Mouse (Mus musculus) heart, adult 11 months (tissue): Measurements from ENCODE around the gene 1700011L22Rik.

Experiments
- DNase-seq: peaks from one replicate; pipeline ENCODE4 v3.0.0; 2022

Gene 1700011L22Rik

DNA sequence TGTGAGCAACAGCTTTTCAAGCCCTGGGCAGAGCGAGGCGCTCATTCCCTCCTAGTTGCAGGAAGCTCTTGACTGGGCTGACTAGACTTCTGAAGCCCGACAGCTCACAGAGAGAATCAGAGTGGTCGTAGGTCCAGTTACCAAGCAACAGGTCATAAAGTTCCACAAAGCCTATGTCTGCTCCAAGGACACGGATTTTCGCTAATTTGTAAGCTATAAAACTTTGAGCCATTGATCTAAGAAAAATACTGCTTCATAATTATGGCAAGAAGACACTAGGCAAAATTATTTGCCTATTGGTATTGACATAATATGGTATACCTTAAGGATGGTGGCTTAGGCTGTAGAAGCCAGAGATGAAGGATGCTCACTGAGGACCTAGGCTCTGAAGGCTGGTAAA is at the start of gene 1700011L22Rik:
1700011L22Rik (minus strand) TSS at position 101 of the 400 bp plus-strand sequence.
- DNase-seq: no peak

DNA sequence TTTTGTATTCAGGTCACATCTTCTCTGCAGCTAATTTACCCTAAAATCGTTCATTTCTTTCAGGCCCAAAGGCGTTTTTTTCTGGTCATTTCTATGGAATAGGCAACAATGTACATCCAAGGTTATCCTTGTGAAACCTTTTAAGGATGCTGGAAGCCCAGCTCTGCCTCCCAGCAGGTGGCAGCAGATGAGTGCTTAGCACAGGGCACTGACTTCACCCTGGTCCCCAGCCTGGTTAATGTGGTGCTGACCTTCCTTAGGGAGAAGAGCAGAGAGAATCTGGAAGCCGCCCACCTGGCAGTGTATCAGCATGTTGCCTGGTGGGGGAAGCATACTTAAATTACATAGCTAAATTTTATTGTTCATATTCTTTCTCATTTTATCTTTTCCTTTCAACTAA is 49.4 kb upstream of the 1700011L22Rik start:
- DNase-seq: peak; percentile 94

DNA sequence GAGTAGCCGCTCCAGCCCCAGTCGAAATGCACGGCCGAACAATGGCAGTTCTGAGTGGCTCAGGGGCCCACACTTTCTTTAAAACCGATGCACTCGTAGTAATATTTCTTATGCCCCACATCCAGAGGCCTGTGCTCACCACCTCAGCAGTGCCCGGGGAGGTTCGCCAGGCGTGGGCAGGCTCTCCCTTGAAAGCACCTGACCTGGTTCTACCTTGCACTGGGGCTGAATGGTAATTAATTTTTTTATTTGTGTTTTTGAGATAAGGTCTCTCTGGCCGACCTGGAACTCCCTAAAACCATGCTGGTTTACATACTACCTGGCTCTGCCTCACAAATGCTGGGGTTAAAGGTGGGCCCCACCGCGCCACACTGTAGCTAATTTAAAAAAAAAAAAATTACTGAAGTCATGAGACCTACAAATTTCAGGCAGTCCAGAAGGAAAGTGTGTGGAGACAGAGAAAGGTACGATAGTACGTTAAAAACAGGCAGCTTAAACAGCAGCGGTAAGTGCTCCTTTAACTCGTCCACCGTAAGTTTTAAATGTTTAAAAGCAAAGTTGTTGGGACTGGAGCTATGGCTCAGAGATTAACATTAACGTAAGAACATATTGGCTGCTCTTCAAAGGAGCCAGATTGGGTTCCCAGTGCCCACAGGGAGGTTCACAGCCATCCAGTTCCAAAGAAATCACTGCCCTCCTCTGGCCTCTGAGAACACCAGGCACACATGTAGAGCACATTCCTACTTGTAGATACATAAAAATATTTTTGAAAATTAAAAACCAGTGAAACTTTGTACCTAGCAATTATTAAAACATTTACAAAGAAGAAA is 47.1 kb upstream of the 1700011L22Rik start:
- DNase-seq: no peak

DNA sequence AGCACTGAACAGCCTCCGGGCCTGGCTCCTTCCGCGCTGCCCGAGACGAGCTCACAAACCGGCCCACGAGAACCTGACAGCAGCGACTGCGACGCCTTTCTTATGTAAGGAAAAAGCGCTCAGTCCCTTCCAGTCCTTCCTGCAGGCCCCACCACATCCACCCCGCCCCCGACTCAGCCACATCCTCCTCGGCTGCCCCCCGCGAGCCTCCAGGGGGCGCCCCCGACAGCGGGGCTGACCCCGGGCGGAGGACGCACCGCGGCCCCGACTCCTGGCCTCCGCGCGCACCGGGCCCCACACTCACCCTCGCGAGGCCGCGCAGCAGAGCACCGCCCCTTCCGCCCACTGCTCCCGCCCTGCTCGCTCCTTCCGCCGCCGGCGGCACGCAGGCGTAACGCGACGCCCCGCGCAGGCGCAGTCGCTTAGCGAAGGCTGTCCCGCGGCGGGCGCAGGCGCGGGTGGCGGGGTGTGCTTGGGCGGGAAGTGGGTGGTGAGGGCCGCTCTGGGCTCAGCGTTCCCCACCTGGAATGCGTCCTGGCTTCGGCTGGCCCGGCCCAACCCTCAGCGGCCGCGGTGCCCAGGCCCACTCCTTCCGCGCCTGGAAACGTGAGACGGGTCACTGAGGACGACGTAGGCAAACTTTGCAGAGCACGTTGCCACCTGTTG is 46.4 kb upstream of the 1700011L22Rik start, which contains the start of gene Mmaa:
Mmaa (minus strand) TSS at position 328 of the 666 bp plus-strand sequence.
- peak; percentile 100 for DNase-seq

DNA sequence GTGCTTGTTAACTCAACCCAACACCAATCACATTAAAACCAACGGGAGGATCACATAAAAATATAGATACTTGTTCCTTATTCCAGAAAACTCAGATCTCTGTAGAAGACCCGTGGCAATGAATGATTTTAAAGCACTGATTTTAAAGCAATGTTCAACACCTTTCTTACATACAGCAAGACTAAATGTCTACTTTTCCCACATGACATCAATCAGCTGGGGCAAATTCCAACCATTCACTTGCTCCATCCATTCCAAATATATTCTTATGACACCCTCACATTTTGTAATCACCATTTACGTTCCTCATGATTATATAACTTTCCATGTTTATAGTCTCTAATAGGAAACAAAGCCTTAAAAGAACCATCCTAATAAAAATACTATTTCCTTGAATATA is 45.5 kb upstream of the 1700011L22Rik start:
- no peak for DNase-seq

DNA sequence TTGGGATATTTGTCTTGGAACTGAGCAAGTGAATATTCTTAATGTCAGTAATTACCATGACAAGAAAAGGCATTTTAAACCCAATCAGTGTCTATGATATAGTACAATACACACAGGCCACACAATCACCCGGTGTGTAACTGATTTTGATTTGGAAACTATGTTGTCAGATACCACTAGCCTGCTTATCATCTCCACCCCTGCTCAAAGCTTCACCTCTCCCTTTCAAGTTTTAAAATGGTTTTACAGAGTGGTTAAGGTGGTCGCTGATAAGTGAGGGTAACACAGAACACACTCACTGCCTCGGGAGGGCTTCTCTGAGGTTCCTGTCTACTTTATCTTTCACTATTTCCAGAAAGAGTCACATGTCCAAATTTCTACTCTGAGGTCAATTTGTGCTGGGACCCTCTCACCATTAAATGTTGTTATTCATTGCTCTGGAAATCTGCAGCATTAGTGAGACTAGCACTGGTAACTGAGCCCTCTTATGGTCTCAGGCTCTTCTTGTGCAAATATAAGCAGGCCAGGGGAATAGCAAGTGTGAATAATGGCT is 44.4 kb upstream of the 1700011L22Rik start:
- no peak for DNase-seq

DNA sequence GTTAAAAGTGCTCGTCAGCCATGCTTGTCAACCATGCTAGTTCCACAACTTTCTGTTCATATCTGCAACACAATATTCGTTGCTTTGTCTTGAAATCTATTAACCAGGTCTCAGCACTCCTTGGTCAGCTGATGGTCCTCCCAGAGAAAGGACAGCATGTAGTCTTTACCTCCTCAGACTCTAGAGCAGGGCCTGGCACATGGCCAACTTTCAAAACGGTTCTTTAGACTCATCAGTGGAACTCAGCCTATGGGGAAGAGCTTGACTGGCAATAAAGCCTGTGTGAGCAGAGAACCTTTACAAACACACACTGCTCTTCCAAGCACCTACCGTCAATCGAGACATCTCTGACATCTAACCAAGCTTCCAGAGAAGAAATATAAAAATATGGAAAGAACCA is 41.2 kb upstream of the 1700011L22Rik start:
- peak; percentile 90 for DNase-seq

DNA sequence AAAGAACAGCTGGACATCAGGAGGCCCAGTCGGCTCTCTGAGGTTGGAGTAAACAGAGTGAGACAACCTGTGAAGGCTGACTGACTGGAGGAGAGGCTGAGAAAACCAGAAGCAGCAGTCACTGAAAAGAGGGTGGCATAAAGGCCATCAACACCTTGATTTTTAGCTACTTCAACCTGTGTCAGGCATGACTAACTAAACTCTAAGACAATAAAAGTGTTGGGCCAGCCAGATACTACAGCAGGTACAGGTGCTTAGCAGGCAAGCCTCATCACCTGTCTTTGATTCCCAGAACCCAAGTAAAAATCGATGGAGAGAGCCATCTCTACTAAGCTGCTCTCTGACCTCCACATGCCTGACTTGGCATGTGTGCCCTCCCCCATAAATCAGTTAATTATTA is 40.3 kb upstream of the 1700011L22Rik start:
- DNase-seq: peak; percentile 59

DNA sequence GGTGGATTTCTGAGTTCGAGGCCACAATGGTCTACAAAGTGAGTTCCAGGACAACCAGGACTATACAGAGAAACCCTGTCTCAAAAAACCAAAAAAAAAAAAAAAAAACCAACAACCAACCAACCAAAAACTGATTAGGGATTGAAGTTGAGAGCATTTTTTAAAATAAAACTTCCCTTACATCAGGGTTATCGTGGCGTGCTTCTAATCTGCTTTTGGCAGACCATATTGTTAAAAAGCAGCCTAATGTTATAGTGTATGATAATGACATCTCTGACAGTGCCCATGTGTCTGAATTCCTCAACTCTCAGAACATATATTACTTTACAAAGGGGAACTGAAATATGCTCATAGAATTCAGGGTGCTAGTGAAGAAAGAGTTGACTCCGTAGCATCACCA is 39.9 kb upstream of the 1700011L22Rik start:
- DNase-seq: no peak

DNA sequence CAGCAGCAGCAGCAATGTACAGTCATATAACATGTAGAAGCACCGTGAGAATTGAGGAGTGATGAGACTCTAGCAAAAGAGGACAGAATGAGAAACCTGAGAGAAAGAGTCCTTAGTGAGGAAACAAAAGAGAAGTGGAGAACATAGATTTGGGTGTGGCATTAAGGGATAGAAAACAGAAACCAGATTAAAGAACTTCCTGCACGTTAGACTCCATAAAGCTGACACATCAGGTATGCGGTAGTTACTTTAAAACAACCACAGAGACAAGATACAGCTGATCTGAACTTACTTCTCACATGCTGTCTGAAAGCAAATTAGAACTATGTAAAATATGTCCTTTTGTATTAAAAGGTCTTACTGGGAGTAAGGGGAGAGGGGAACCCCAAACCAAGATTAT is 38.1 kb upstream of the 1700011L22Rik start:
- no peak for DNase-seq

DNA sequence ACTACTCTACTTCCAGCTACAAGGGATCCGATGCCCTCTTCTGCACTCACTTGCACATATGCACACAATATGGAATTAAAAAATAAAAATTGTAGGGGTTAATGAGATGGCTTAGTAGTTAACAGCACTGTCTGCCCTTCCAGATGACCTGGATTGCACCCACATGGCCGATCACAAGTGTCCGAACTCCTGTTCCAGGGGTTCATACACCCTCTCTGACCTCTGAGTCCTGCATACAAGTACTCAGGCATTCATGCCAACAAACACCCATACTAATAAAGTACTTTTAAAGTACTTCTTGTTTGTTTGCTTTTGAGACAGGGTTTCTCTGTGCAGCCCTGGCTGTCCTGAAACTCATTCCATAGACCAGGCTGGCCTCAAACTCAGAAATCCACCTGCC is 36.3 kb upstream of the 1700011L22Rik start:
- DNase-seq: peak; percentile 60

DNA sequence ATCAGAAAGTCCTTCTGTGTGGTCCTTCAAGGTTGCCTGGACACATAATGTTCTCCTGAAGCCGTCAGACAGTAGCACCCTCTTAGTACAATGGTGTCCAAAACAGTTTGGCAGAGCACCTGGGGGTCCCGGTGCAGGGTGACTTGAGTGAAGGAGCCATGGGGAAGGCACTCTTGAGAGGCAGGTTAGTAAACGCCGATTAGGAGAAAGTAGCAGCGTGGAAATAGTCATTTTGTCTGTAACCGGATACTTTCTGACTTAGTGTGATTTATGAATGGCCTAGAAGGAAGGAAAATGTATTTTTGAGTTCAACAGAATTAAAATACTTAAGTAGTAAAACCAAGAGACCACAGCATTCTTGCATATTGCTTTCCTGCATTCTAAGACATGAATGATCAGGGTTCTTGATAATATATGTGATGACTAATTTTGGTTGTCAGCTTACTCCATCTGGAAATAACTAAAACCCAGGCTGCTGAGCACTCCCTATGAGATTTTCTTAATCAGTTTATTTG is 33.1 kb upstream of the 1700011L22Rik start:
- no peak for DNase-seq

DNA sequence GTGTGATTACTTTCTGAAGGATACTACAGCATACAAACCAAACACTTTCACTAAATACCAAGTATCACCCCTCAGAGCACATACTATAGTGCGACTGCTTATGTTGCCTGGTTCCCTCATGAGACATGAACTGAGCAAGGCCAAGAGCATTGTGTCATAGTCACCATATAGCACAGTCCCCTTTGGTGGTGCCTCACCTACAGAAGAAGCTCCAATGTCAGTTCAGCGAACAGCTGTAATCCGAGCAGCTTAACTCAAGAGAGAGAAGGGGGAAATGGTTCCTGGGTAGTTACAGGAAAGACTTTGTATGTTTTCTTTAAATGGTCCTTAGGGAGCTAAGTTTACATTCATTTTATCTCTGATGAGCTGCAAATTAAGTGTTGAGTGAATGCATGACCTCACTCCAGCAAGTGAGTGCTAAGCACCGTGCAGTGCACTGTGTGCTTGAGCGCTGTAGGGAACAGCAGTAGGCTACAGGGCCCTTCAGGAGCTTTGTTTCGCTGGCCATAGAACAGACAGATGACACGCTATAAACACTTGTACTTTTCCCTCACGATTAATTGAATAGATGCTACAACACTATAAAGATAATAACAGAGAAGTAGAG is 29.0 kb upstream of the 1700011L22Rik start:
- DNase-seq: peak; percentile 65

DNA sequence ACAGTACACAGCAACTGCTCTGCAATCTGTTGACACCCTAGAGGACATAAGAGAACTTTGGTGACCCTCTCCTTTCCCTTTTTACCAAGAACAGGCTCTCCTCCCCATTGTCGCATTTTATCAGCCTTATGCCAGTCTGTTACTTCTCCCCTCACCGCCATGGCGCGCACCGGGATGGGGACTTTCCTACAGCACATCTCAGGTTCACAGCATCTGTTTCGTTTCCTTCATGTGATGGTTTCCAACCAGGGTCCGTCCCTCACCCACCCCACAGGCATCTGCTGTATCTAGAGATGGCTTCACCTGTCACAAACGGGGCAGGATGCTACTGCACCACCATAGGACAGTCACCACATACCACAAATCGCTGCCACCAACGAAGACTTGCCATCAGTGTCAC is 26.6 kb upstream of the 1700011L22Rik start:
- peak; percentile 80 for DNase-seq

DNA sequence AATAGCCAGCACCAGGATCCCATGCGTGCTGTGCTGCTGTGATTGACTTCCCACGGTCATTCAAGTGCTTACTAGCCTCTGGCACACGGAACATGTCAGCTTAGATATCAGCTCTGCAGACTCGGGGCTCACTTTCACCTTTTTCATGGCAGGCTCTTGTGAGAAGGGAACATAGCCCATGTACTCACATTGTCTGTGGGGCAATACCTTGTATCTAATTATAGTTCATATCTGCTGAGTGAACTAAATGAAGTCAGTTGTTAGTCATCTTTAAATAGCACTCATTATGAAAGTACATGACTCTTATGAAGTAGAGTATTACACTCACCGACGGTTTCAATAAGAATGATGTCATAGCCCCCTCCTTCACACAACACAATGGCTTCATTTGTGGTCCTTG is 25.4 kb upstream of the 1700011L22Rik start:
- peak; percentile 95 for DNase-seq

DNA sequence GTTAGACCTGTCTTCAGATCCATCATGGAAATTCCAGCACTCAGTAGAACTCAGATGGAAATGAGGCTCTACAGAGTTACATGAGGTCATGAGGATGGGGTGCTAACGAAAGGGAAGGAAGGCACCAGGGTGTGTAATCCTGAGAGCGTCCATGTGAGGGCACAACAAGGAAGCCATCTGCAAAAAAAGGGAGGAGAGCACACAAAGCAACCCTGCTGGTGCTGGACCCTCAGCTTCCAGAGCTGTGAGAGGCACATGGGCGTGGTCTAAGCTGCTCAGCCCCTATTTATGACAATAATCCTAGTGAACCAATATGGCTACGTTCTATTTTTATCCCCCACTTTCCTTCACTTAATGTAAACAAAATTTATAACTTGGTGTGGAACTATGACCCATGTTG is 24.3 kb upstream of the 1700011L22Rik start:
- DNase-seq: peak; percentile 57

DNA sequence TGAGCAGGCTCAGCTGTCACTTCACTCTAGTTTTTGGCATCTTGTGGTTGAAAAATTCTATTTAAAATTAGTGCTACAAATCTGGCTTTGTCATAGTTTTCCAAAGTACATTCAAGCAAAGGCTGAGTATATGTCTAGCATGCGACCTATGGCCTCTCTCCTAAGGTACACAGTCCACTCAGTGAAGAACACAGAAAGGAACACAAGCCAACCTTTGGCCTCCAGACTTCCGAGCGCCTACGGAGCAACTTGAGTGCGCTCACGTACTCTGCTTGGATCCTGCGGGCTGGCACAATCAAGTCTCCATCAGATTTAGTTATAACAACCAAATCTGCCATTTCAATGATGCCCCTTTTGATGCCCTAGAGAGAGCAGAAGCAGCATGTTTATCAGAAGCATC is 20.6 kb upstream of the 1700011L22Rik start:
- peak; percentile 79 for DNase-seq

DNA sequence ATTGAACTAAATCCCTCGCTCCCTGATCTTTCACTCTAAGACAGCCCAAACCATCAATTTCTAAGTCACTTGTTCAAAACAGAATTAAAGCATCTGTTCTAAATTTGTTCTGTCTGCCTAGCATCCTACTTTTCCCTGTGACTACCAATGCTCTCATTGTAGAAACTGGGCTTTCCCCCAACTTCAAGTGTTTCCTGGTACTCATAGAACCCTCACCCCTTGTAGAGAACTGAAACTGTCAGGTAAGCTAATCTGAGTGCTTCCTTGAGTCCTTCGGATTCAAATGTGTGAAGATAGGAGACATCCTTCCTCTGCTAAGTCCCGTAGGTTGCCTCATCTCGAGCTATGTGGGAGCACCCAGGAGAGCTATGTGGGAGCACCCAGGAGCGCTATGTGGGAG is 13.6 kb upstream of the 1700011L22Rik start:
- DNase-seq: no peak

DNA sequence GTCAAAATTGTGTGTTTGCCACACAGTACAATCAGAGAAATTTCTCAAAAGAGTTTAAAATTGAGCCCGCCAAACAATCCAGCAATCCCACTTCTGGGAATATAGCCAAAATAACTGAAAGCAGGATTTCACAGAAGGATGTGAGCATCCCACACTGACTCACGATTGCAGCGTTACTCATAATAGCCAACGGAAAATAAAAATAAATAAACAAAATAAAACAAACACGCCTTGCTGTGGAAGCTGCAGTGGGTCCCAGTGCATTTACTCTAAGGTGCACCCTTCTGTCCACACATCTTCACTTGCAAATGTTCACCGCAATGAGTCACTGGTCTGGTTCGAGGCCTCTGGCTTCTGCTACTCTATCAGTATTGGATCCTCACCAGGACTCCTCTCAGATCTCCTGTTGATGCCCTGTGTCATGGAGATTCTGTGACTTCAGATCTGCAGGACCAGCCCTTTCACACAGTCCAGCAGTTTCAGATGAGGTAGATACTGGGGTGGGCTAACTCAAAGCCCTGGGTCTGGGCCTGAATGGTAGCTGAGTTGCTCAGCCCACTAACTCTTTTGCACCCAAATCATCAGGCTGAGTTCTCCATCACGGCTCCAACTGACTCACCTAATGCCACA is 7.8 kb upstream of the 1700011L22Rik start:
- peak; percentile 60 for DNase-seq

DNA sequence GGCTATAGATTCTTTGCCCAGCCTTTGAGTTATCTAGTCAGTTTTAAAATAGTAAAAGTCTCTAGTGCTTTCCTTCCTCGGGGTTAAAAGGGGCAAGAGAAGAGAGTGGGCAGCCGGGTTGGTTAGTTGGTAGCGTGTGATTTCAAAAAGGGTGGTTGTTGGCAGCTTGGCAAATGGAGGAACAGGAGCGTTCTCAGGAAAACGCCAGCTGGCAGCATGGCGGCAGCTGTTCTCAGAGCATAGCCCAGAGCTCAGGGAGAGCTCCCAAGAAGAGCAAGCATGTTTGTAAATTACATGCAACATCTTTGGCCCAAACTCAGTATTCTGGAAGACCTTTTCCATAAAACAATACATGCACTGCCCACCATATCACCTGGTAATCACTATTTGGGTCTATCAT is 5.4 kb upstream of the 1700011L22Rik start:
- peak; percentile 36 for DNase-seq

DNA sequence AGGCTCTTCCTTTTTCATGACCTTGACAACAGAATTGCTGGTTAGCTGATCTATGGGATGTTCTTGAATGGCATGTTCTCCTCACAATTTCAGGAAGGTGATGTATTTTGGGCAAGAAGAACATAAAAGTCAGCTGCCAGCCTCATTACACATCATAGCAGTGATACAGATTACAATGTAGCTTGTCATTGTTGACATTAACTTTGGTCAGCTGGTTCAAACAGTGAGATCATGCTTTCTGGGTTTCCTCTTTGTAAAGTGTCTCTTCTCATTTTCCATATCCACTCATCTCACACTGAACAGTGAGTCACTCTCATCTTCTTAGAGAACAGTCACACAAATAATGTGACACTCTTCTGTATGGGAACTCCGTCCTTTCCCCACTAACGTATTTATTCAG is 4.9 kb downstream of the 1700011L22Rik start:
- DNase-seq: peak; percentile 15

DNA sequence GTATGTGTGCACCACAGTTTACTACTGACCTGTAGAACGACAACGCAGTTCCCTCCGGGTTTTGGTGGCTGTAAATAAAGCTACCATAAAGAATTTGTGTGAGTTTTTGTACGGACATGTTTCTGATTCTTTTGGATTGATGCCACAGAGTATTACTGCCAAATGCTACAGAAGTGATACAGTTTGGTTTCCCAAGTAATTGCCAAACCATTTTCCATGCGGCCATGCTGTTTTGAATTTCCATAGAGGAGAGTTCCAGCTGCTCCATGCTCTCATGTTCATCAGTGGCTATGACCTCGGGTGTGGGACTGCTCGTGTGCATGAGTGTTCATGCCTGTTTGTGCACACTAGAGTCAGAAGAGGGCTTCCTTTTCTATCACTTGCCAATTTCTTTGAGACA is 8.4 kb downstream of the 1700011L22Rik start:
- DNase-seq: peak; percentile 39

DNA sequence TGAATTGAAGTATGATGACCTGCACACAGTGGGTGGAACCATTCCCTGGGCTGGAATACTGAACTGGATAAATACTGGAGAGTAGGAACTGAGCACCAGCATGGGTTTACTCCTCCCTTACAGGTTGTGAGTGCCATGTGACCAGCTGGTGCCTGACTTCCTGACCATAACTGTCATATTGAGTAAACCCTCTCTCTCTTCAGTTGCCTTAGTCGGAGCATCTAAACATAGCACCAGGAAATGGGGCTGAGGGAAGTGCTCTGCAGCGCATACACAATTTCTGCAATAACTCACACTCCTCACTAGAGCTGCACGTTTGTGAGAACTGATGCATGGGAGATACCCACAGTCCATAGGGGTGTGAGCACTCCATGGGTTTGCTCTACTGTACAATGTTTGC is 9.1 kb downstream of the 1700011L22Rik start:
- peak; percentile 39 for DNase-seq
